Mouse (Mus musculus) right cerebral cortex, postnatal 10 days (tissue): Measurements from ENCODE around the gene Plcg2.

Experiments used
- DNase-seq, 2 experiments: peaks; one replicate each; pipeline ENCODE4 v3.0.0; 2021; ENCODE audit warnings: low spot score in 2 of 2

The Plcg2 gene

GRCm38 (mm10) chr8:117547945-117548344 lies 49.9 kb downstream of the Plcg2 start:
- no peak for DNase-seq

GRCm38 (mm10) chr8:117548453-117548852 lies 50.4 kb downstream of the Plcg2 start:
- DNase-seq = no peak

GRCm38 (mm10) chr8:117550529-117550928 lies 52.4 kb downstream of the Plcg2 start:
- DNase-seq = no peak

GRCm38 (mm10) chr8:117561014-117561413 lies 62.9 kb downstream of the Plcg2 start:
- DNase-seq = no peak

GRCm38 (mm10) chr8:117561735-117562361 lies 63.8 kb downstream of the Plcg2 start:
- DNase-seq = no peak

GRCm38 (mm10) chr8:117562445-117563014 lies 64.4 kb downstream of the Plcg2 start:
- DNase-seq = no peak

GRCm38 (mm10) chr8:117569409-117569808 lies 71.3 kb downstream of the Plcg2 start:
- DNase-seq = peak; percentile 72 to 79

GRCm38 (mm10) chr8:117576291-117576785 lies 78.2 kb downstream of the Plcg2 start:
- DNase-seq = no peak

- no peak for DNase-seq
Measured at GRCm38 (mm10) chr8:117577059-117577458, 79.0 kb downstream of the Plcg2 start.

GRCm38 (mm10) chr8:117577883-117578282 lies 79.8 kb downstream of the Plcg2 start:
- no peak for DNase-seq

GRCm38 (mm10) chr8:117578856-117579255 lies 80.8 kb downstream of the Plcg2 start:
- DNase-seq = no peak

GRCm38 (mm10) chr8:117593862-117594261 lies 95.8 kb downstream of the Plcg2 start:
- DNase-seq = no peak

GRCm38 (mm10) chr8:117595001-117595400 lies 96.9 kb downstream of the Plcg2 start:
- DNase-seq = no peak

- no peak for DNase-seq
Measured at GRCm38 (mm10) chr8:117596777-117597176, 98.7 kb downstream of the Plcg2 start.

- peak in 1 of 2 experiments; percentile 42 for DNase-seq
Measured at GRCm38 (mm10) chr8:117600839-117601238, 102.7 kb downstream of the Plcg2 start.

GRCm38 (mm10) chr8:117604101-117604500 lies 106.0 kb downstream of the Plcg2 start:
- no peak for DNase-seq

- DNase-seq = no peak
Measured at GRCm38 (mm10) chr8:117604671-117605070, 106.6 kb downstream of the Plcg2 start.

GRCm38 (mm10) chr8:117605201-117605600 lies 107.1 kb downstream of the Plcg2 start:
- no peak for DNase-seq

- DNase-seq = no peak
Measured at GRCm38 (mm10) chr8:117610506-117610905, 112.4 kb downstream of the Plcg2 start.

- DNase-seq = no peak
Measured at GRCm38 (mm10) chr8:117612861-117613260, 114.8 kb downstream of the Plcg2 start.

GRCm38 (mm10) chr8:117626040-117626838 lies 128.1 kb downstream of the Plcg2 start:
- peak; percentile 80 to 81 for DNase-seq

GRCm38 (mm10) chr8:117627096-117627495 lies 129.0 kb downstream of the Plcg2 start:
- no peak for DNase-seq

GRCm38 (mm10) chr8:117632532-117632931 lies 134.4 kb downstream of the Plcg2 start:
- DNase-seq = no peak
